Mouse (Mus musculus) midbrain, embryonic 14.5 days (tissue): ENCODE data around the gene Rad51b. TPM values are rescaled to one million over a fixed set of nuclear protein-coding genes. Genes with fewer than 3 reads are reported as not detected.

ENCODE experiments used
- ATAC-seq: fragments of 200-750 bp; cut with Nextera tagmentation; 2 replicates; pipeline ENCODE4 v1.8.0; 2017; ENCODE audit warnings: moderate number of reproducible peaks, moderate library complexity; ENCODE audit not compliant: low FRiP score, low TSS enrichment
- DNase-seq: peaks from one replicate; pipeline ENCODE4 v3.0.0-alpha.2; 2015
- H3K27ac ChIP-seq: fragments of 300-500 bp; sonication (generic); replicated peaks from 2 replicates; pipeline ENCODE4 v1.5.1; 2014; ENCODE audit warnings: mild to moderate bottlenecking, low read depth, low read length, moderate library complexity
- H3K27me3 ChIP-seq: fragments of 300-500 bp; sonication (generic); 2 replicates; pipeline ENCODE4 v1.6.1; 2014; ENCODE audit warnings: low read length, control low read depth, mixed read lengths; ENCODE audit not compliant: control insufficient read depth, insufficient read depth
- H3K36me3 ChIP-seq: fragments of 300-500 bp; sonication (generic); 2 replicates; pipeline ENCODE4 v1.6.1; 2014; ENCODE audit warnings: low read length, control low read depth; ENCODE audit not compliant: control insufficient read depth, insufficient read depth
- H3K4me1 ChIP-seq: fragments of 300-500 bp; sonication (generic); 2 replicates; pipeline ENCODE4 v1.6.1; 2014; ENCODE audit warnings: mild to moderate bottlenecking, antibody characterized with exemption, low read length, control low read depth; ENCODE audit not compliant: control insufficient read depth, insufficient read depth
- H3K4me2 ChIP-seq: fragments of 300-500 bp; sonication (generic); 2 replicates; pipeline ENCODE4 v1.6.1; 2014; ENCODE audit warnings: mild to moderate bottlenecking, low read length, moderate library complexity
- H3K4me3 ChIP-seq: fragments of 300-500 bp; sonication (generic); replicated peaks from 2 replicates; pipeline ENCODE4 v1.5.1; 2014; ENCODE audit warnings: low read depth, low read length
- H3K9ac ChIP-seq: fragments of 300-500 bp; sonication (generic); replicated peaks from 2 replicates; pipeline ENCODE4 v1.6.1; 2014; ENCODE audit warnings: mild to moderate bottlenecking, low read length, moderate library complexity
- H3K9me3 ChIP-seq: fragments of 300-500 bp; sonication (generic); 2 replicates; pipeline ENCODE4 v1.6.1; 2016; ENCODE audit warnings: low read length, control low read depth, mixed read lengths; ENCODE audit not compliant: control insufficient read depth
- WGBS: fragments of 180-500 bp; shearing (Covaris S2); extraction: QIAGEN DNeasy Blood & Tissue Kit; methylation state at CpG from one replicate; pipeline ENCODE4 v1.1.7; 2014; 5-methylcytosine and 5-hydroxymethylcytosine counted together
- polyA plus RNA-seq: library from polyadenylated mRNA; unstranded; fragments of >200 nt; fragmentation: Nextera tagmentation; extraction: Ambion mirVana; gene quantifications from 2 replicates; pipeline ENCODE4 v1.2.1, GENCODE M21; 2014

Rad51b gene
- polyA plus RNA-seq, 1 experiment from 2014 or later = 1.6 TPM

DNA sequence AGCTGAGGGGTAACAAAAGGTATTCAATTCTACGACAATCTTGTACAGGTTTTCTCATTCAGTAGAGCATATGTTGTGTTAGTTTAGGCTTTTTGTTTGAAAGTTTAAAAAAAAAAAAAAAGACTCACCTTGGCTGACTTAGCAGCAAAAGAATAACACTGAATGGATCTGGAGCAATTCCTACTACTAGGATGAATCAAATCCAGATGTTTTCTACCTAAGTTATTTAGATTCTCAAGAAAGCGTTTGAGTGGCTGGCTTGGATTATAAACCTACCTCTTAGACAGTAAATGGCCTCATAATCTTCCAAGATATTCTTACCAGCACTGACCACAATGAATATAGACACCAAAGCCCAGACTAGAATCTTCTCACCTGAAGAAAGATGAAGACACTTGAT, 300.7 kb downstream of the Rad51b start:
- no peaks in the 10 kb centered on the region for H3K9me3 ChIP-seq
- WGBS = 86% methylated on average over 2 of the region's 2 CpGs
- H3K4me1 ChIP-seq = 0 out of 2 replicates have a peak, but pooled peaks cover 4% of the 10 kb centered on the region
- no peaks in the 10 kb centered on the region for H3K36me3 ChIP-seq
- DNase-seq (no peak), ATAC-seq (no peak)
- H3K27me3 ChIP-seq = no peaks in the 10 kb centered on the region
- H3K27ac ChIP-seq = no peak overlapping the region
- H3K9ac ChIP-seq = no peak overlapping the region
- no peak overlapping the region for H3K4me2 ChIP-seq
- no peak overlapping the region for H3K4me3 ChIP-seq

DNA sequence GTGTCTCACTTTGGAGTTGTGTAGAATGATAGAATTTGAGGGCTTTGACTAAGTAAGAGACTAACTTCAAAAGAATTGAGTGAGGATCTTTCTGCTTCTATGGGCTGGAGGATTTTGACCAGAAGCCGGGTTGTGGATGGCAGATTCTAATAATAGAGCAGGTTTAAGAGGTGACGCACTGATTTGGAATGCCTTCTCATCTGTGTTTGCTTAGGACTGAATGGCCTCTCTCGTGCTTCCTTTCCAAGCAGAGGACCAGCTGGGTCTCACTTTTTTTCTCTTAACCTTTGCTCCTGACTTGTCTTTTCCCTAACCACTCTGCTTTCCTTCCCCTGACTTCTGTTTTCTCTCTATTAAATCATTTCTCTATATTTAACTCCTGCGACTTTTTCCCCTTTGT, 301.4 kb downstream of the Rad51b start:
- ATAC-seq (no peak), DNase-seq (no peak)
- no peak overlapping the region for H3K4me3 ChIP-seq
- H3K36me3 ChIP-seq = no peaks in the 10 kb centered on the region
- no peak overlapping the region for H3K4me2 ChIP-seq
- 43% methylated on average over 4 of the region's 4 CpGs for WGBS
- no peaks in the 10 kb centered on the region for H3K9me3 ChIP-seq
- H3K27ac ChIP-seq = no peak overlapping the region
- no peaks in the 10 kb centered on the region for H3K27me3 ChIP-seq
- 0 out of 2 replicates have a peak, but pooled peaks cover 4% of the 10 kb centered on the region for H3K4me1 ChIP-seq
- no peak overlapping the region for H3K9ac ChIP-seq

DNA sequence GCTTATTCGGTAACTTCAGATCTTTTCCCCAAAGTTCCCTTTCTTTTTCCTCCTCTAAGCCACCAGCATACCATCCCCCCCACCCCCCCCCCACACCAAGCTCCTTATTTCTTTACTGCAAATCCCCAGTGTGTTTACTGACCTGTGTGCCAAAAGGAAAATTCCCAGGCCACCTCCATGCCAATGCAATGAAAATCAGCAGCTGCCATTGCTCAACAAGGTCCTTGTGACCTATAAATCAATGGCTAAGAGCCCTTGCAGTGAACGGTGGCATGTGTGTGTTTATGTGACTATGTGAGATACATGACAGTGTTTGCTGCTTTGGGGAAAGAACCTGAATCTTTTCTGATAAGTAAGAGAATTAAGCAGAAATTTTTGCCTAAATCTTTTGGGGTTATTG, 301.8 kb downstream of the Rad51b start:
- Histone ChIP-seq H3K4me1 (0 out of 2 replicates have a peak, but pooled peaks cover 4% of the 10 kb centered on the region), H3K9me3 (no peaks in the 10 kb centered on the region), H3K36me3 (no peaks in the 10 kb centered on the region), H3K4me3 (no peak overlapping the region), H3K27me3 (no peaks in the 10 kb centered on the region), H3K27ac (no peak overlapping the region), H3K9ac (no peak overlapping the region), H3K4me2 (no peak overlapping the region)
- WGBS = 61% methylated on average over 2 of the region's 2 CpGs
- DNase-seq = no peak
- no peak for ATAC-seq

DNA sequence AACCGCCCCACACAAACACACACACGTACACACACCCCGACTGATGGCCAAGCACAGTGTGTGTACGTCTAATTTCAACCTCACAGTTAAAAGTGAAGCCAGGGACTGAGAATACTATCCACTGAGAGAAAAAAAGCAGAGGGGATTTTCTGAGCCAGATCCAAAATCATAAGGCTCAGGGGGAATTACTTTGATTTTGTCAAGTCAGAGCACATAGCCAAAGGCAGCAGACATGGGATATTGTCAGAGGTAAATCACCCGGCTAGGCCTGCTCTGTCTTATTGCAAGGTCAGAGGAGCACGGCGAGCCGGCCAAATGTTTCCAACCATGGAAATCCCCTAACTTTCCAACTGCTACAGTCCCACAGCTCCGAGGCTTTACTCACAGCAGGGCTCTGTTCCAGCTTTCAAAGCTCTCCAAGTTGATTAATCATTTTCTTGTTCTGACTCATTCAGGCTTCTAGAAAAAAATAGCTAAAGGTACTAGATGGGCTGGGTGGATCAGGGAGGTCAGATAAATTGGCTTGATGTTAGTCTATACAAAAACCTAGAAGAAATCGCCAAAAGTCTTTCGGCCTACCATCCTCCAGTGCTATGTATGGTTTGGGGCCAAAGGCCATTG, 303.2 kb downstream of the Rad51b start:
- Histone ChIP-seq H3K4me1 (0 out of 2 replicates have a peak, but pooled peaks cover 4% of the 10 kb centered on the region), H3K27ac (no peak overlapping the region), H3K4me3 (no peak overlapping the region), H3K27me3 (no peaks in the 10 kb centered on the region), H3K9ac (no peak overlapping the region), H3K9me3 (no peaks in the 10 kb centered on the region), H3K36me3 (no peaks in the 10 kb centered on the region), H3K4me2 (no peak overlapping the region)
- WGBS = 34% methylated on average over 11 of the region's 11 CpGs
- DNase-seq (peak; percentile 26), ATAC-seq (no peak)

DNA sequence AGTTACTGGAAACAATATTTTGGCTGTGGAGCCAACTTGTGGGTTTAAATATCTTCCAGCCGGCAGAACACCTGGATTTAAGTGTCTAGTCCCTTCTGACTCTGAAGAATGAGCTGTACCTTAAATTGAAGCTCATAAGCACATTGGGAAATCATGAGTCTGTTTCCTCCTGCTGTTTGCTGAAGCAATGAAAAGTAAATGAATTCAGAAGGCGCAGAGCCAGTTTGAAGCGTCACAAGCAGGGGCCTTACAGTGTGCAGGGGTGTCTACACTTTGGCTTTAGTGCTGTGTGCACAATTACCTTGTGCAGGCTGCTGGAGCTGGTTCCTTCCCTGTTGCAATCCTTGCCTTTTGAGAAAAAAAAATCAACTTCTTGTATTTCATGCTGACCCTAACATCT, 305.6 kb downstream of the Rad51b start:
- no peak overlapping the region for H3K9ac ChIP-seq
- no peaks in the 10 kb centered on the region for H3K9me3 ChIP-seq
- ATAC-seq (no peak), DNase-seq (no peak)
- H3K27ac ChIP-seq = no peak overlapping the region
- no peaks in the 10 kb centered on the region for H3K27me3 ChIP-seq
- H3K4me1 ChIP-seq = 0 out of 2 replicates have a peak, but pooled peaks cover 4% of the 10 kb centered on the region
- no peak overlapping the region for H3K4me3 ChIP-seq
- H3K4me2 ChIP-seq = no peak overlapping the region
- 86% methylated on average over 3 of the region's 3 CpGs for WGBS
- no peaks in the 10 kb centered on the region for H3K36me3 ChIP-seq

DNA sequence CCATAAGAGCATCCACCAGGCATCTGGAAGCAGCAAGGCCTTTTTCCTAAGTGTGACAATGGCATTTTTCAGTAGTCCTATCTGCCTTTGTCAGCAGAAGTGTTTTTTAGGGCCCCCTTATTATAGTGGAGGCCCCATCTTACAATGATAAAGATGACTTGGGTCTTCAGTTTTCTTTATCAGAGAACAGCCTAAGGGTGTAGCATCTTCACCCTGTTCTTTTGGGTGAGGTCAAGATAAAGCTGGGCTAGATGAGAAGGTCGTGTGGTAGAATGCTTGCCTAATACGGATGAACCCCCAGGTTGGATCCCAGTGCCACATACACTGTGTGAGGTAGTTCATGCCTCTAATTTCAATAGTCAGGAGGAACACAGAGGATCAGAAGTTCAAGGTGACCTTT, 307.8 kb downstream of the Rad51b start:
- ATAC-seq (no peak), DNase-seq (no peak)
- H3K4me3 ChIP-seq = no peak overlapping the region
- no peak overlapping the region for H3K9ac ChIP-seq
- no peak overlapping the region for H3K27ac ChIP-seq
- H3K36me3 ChIP-seq = no peaks in the 10 kb centered on the region
- no peaks in the 10 kb centered on the region for H3K27me3 ChIP-seq
- no peak overlapping the region for H3K4me2 ChIP-seq
- H3K9me3 ChIP-seq = no peaks in the 10 kb centered on the region
- peaks cover 12% of the 10 kb centered on the region; the same call in 1 of the 2 replicates for H3K4me1 ChIP-seq
- WGBS = 95% methylated on average over 2 of the region's 2 CpGs

DNA sequence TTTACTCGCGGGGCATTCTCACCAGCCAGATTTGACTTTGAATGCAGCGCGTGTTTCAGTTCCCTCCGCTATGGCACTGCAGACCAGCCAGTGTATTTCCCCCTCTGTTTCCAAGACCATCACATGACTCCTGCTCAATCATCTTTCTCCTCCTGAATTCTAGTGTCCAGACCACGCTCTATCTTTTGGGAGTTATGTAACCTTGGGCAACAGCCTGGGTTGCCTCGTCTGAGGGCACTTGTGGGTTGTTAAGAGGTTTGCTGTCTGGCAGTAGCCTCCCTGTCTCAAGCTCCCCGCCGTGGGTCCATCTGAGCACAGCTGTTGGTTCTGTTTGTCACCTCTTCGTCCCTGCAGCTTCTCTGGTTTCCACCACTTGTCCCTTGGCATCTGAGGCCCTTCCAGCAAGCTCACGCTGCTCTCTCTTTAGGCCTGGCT, 309.1 kb downstream of the Rad51b start:
- no peak for ATAC-seq
- Histone ChIP-seq H3K4me3 (no peak overlapping the region), H3K27ac (no peak overlapping the region), H3K9me3 (no peaks in the 10 kb centered on the region), H3K27me3 (no peaks in the 10 kb centered on the region), H3K4me1 (peaks cover 9% of the 10 kb centered on the region; the same call in 1 of the 2 replicates), H3K9ac (no peak overlapping the region), H3K36me3 (no peaks in the 10 kb centered on the region), H3K4me2 (no peak overlapping the region)
- 96% methylated on average over 11 of the region's 11 CpGs for WGBS
- DNase-seq = no peak

DNA sequence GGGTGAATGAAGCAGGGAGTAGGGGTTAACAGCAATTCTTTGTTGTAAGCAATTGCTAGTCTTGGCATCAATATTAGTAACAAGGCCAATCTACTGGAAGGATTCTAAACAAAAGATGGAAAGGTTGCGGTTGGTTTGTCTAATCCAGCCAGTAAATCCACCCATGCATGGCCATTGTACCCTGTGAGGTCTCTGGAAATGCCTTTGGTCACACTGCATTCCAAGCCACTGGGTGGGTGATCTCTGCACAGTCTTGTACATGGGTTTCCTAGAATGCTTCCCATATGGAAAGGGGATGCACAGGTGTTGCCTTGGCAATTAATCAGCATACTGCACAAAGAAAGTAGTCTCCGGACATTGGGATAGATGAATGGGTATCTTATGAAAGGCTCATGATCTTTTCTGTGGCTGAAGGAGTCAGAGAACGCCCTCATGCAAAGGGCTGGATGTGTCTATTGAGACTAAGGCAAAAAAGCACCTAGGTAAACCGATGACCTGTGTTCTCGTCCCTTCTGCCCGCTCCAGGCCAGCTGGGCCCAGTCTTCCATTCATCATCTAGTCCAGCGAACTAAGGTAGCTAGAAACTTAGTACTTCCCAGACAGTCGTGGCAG, 312.4 kb downstream of the Rad51b start:
- H3K9me3 ChIP-seq = no peaks in the 10 kb centered on the region
- H3K27ac ChIP-seq = no peak overlapping the region
- H3K9ac ChIP-seq = no peak overlapping the region
- H3K4me1 ChIP-seq = peaks cover 9% of the 10 kb centered on the region; the same call in 1 of the 2 replicates
- H3K4me2 ChIP-seq = no peak overlapping the region
- no peaks in the 10 kb centered on the region for H3K27me3 ChIP-seq
- peak; percentile 42 for DNase-seq
- WGBS = 17% methylated on average over 8 of the region's 8 CpGs
- H3K4me3 ChIP-seq = no peak overlapping the region
- ATAC-seq = no peak
- no peaks in the 10 kb centered on the region for H3K36me3 ChIP-seq
